Mouse (Mus musculus): ENCODE measurements at regions not wholly inside any gene's neighbourhood (a gene's known extent, or its start where the extent isn't known, plus 50 kb on each side); places are given as distances from the start of the nearest gene placed in this dataset.

DNA sequence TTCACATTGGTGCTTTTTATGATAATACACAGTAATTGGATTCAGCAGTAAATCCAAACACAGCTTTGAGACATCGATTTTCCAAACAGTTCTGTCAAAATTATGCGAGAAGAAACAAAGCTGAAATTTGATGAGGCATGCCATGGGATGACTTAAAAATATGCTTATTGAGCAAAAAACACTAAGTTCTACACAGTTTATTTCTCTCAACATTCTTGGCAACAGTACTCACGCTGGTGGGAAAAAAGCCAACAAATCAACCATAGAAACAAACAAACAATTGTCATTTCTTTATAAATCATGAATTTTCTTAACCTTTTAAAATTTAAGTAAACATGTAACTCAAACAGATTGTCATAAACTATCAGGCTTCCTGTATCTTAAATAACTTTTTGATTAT, 981.1 kb downstream of the Gm597 start:
- peak; percentile 1 to 2 for DNase-seq

Measured in kidney, postnatal 4 days (tissue).